Mouse (Mus musculus): ENCODE measurements at regions not wholly inside any gene's neighbourhood (a gene's known extent, or its start where the extent isn't known, plus 50 kb on each side); places are given as distances from the start of the nearest gene placed in this dataset.
"Not testable (repeated sequence)": the region's sequence is repeated elsewhere in the genome, so short reads cannot be mapped to it uniquely, and the experiment has no call there.

GRCm38 (mm10) chr3:83416536-83416935 is 288.8 kb downstream of the Dchs2 start:
- no peak for DNase-seq (ENCODE audit: low spot score in 2 of 2)

- no peak for DNase-seq (ENCODE audit: low spot score in 2 of 2)
Observed at GRCm38 (mm10) chr3:83424267-83424666, 296.5 kb downstream of the Dchs2 start.

- DNase-seq (ENCODE audit: low spot score in 2 of 2), result no peak
Observed at GRCm38 (mm10) chr3:83429376-83429775, 301.6 kb downstream of the Dchs2 start.

GRCm38 (mm10) chr3:83446154-83446667 is 318.5 kb downstream of the Dchs2 start:
- DNase-seq (ENCODE audit: low spot score in 2 of 2), result no peak

GRCm38 (mm10) chr3:83450662-83451061 is 315.5 kb upstream of the Sfrp2 start:
- DNase-seq (ENCODE audit: low spot score in 2 of 2), result no peak

GRCm38 (mm10) chr3:83451317-83451716 is 314.8 kb upstream of the Sfrp2 start:
- DNase-seq (ENCODE audit: low spot score in 2 of 2), result no peak

GRCm38 (mm10) chr3:83453462-83453861 is 312.7 kb upstream of the Sfrp2 start:
- DNase-seq (ENCODE audit: low spot score in 2 of 2), result no peak

GRCm38 (mm10) chr3:83458450-83458849 is 307.7 kb upstream of the Sfrp2 start:
- DNase-seq (ENCODE audit: low spot score in 2 of 2), result no peak

- DNase-seq (ENCODE audit: low spot score in 2 of 2), result no peak
Observed at GRCm38 (mm10) chr3:83479251-83479650, 286.9 kb upstream of the Sfrp2 start.

GRCm38 (mm10) chr3:83480176-83480575 is 285.9 kb upstream of the Sfrp2 start:
- DNase-seq (ENCODE audit: low spot score in 2 of 2), result no peak

GRCm38 (mm10) chr3:83486192-83486716 is 279.9 kb upstream of the Sfrp2 start:
- no peak for DNase-seq (ENCODE audit: low spot score in 2 of 2)

GRCm38 (mm10) chr3:83495584-83495983 is 270.5 kb upstream of the Sfrp2 start:
- no peak for DNase-seq (ENCODE audit: low spot score in 2 of 2)

- DNase-seq (ENCODE audit: low spot score in 2 of 2), result no peak
Observed at GRCm38 (mm10) chr3:83503901-83504300, 262.2 kb upstream of the Sfrp2 start.

GRCm38 (mm10) chr3:83516614-83517013 is 249.5 kb upstream of the Sfrp2 start:
- DNase-seq (ENCODE audit: low spot score in 2 of 2), result no peak

- no peak for DNase-seq (ENCODE audit: low spot score in 2 of 2)
Observed at GRCm38 (mm10) chr3:83517914-83518635, 248.0 kb upstream of the Sfrp2 start.

- DNase-seq (ENCODE audit: low spot score in 2 of 2), result no peak
Observed at GRCm38 (mm10) chr3:83530243-83530847, 235.8 kb upstream of the Sfrp2 start.

GRCm38 (mm10) chr3:83536624-83537023 is 229.5 kb upstream of the Sfrp2 start:
- DNase-seq (ENCODE audit: low spot score in 2 of 2), result not testable (repeated sequence)

GRCm38 (mm10) chr3:83537231-83537630 is 228.9 kb upstream of the Sfrp2 start:
- DNase-seq (ENCODE audit: low spot score in 2 of 2), result no peak

- DNase-seq (ENCODE audit: low spot score in 2 of 2), result no peak
Observed at GRCm38 (mm10) chr3:83537711-83538110, 228.4 kb upstream of the Sfrp2 start.

- DNase-seq (ENCODE audit: low spot score in 2 of 2), result no peak
Observed at GRCm38 (mm10) chr3:83538898-83539297, 227.2 kb upstream of the Sfrp2 start.

- no peak for DNase-seq (ENCODE audit: low spot score in 2 of 2)
Observed at GRCm38 (mm10) chr3:83540997-83541932, 224.9 kb upstream of the Sfrp2 start.

Measured in spleen, postnatal 14 days (tissue).